Mouse (Mus musculus) hindbrain, embryonic 16.5 days (tissue): Measurements from ENCODE around the gene Zfp771. TPM values are rescaled to one million over a fixed set of nuclear protein-coding genes. Genes with fewer than 3 reads are reported as not detected.

ENCODE experiments used
- ATAC-seq: fragments of 200-750 bp; cut with Nextera tagmentation; 2 replicates; pipeline ENCODE4 v1.8.0; 2017; ENCODE audit warnings: moderate TSS enrichment, moderate library complexity
- H3K27ac ChIP-seq: fragments of 300-500 bp; sonication (generic); 2 replicates; pipeline ENCODE4 v1.5.1; 2014; ENCODE audit warnings: low read depth, mild to moderate bottlenecking, control low read depth, low read length, moderate library complexity
- H3K27me3 ChIP-seq: fragments of 300-500 bp; sonication (generic); replicated peaks from 2 replicates; pipeline ENCODE4 v1.6.1; 2014; ENCODE audit warnings: low read length; ENCODE audit not compliant: control insufficient read depth, insufficient read depth
- H3K36me3 ChIP-seq: fragments of 300-500 bp; sonication (generic); 2 replicates; pipeline ENCODE4 v1.6.1; 2014; ENCODE audit warnings: mild to moderate bottlenecking, low read length, moderate library complexity, mixed read lengths; ENCODE audit not compliant: control insufficient read depth, insufficient read depth
- H3K4me1 ChIP-seq: fragments of 300-500 bp; sonication (generic); 2 replicates; pipeline ENCODE4 v1.6.1; 2014; ENCODE audit warnings: low read depth, low read length; ENCODE audit not compliant: control insufficient read depth, insufficient read depth
- H3K4me2 ChIP-seq: fragments of 300-500 bp; sonication (generic); 2 replicates; pipeline ENCODE4 v1.6.1; 2014; ENCODE audit warnings: mild to moderate bottlenecking, low read length, control low read depth, moderate library complexity
- H3K4me3 ChIP-seq: fragments of 300-500 bp; sonication (generic); 2 replicates; pipeline ENCODE4 v1.5.1; 2014; ENCODE audit warnings: mild to moderate bottlenecking, low read length, control low read depth, moderate library complexity
- H3K9ac ChIP-seq: fragments of 300-500 bp; sonication (generic); 2 replicates; pipeline ENCODE4 v1.6.1; 2014; ENCODE audit warnings: low read depth, mild to moderate bottlenecking, control low read depth, low read length, moderate library complexity
- H3K9me3 ChIP-seq: fragments of 300-500 bp; sonication (generic); 2 replicates; pipeline ENCODE4 v1.6.1; 2014; ENCODE audit warnings: mild to moderate bottlenecking, low read length, moderate library complexity; ENCODE audit not compliant: control insufficient read depth
- WGBS: fragments of 180-500 bp; shearing (Covaris S2); extraction: QIAGEN DNeasy Blood & Tissue Kit; methylation state at CpG from one replicate; pipeline ENCODE4 v1.1.7; 2014; 5-methylcytosine and 5-hydroxymethylcytosine counted together
- polyA plus RNA-seq: library from polyadenylated mRNA; unstranded; fragments of >200 nt; fragmentation: Nextera tagmentation; extraction: Ambion mirVana; gene quantifications from 2 replicates; pipeline ENCODE4 v1.2.1, GENCODE M21; 2015

The Zfp771 gene
- polyA plus RNA-seq, 1 experiment from 2014 or later: 82.6 TPM

DNA sequence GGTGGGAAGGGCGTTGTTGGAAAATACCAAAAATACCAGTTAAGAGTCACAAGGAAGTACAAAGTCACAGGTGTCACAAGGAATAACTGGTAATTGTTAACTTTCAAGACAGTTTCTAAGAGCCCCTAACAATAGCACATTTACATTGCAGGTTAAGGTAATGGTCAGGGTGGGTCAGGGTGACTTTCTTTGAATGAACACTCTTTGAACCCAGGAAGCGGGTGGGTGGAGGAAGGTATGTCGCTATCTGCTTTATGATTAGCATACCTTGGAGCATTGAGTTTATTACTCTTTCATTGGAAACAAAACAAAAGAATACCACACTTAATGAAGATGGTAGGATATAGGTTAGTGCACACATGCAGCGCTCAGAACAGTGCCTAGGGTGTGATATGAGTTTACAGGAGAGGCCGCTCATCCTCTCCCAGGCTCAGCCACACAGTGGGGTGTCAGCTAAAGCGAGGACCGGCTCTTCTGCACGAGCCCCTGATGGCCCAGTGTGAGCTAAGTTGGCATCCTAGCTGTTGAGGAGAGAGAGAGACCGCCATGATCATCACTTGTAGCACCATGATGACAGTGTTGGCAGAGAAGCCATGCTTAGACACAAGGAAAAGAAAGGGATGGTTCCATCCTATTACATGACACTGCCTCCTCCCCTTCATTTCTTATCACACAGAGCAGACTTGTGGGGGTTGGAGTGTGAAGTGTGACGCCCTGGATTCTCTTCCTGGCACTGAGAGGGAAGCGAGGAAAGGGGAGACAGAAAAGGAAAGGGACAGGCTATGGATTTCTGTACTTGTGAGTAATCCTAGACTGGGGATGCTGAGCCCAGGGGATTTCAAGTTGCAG lies 18.7 kb upstream of the Zfp771 start:
- H3K4me1 ChIP-seq: peaks cover 5% of the 10 kb centered on the region
- no peak overlapping the region for H3K4me2 ChIP-seq
- no peaks in the 10 kb centered on the region for H3K27me3 ChIP-seq
- H3K9me3 ChIP-seq: no peaks in the 10 kb centered on the region
- 91% methylated on average over 11 of the region's 11 CpGs for WGBS
- H3K9ac ChIP-seq: no peak overlapping the region
- no peak for ATAC-seq
- no peak overlapping the region for H3K27ac ChIP-seq
- no peaks in the 10 kb centered on the region for H3K36me3 ChIP-seq
- no peak overlapping the region for H3K4me3 ChIP-seq

GRCm38 (mm10) chr7:127228615-127229303 lies 15.3 kb upstream of the Zfp771 start:
- WGBS: 66% methylated on average over 4 of the region's 4 CpGs
- ATAC-seq: no peak
- H3K27ac ChIP-seq: no peak overlapping the region
- no peak overlapping the region for H3K4me3 ChIP-seq
- H3K27me3 ChIP-seq: no peaks in the 10 kb centered on the region
- no peaks in the 10 kb centered on the region for H3K36me3 ChIP-seq
- H3K9me3 ChIP-seq: no peaks in the 10 kb centered on the region
- H3K4me1 ChIP-seq: peaks cover 20% of the 10 kb centered on the region
- H3K9ac ChIP-seq: no peak overlapping the region
- no peak overlapping the region for H3K4me2 ChIP-seq

GRCm38 (mm10) chr7:127231376-127231775 lies 12.7 kb upstream of the Zfp771 start:
- H3K4me2 ChIP-seq: peak overlapping the region; percentile 72
- peaks cover 12% of the 10 kb centered on the region for H3K36me3 ChIP-seq
- no peak overlapping the region for H3K27ac ChIP-seq
- no peak for ATAC-seq
- no peaks in the 10 kb centered on the region for H3K9me3 ChIP-seq
- H3K9ac ChIP-seq: peak overlapping the region; percentile 96; the same call in 1 of the 2 replicates
- no peaks in the 10 kb centered on the region for H3K27me3 ChIP-seq
- H3K4me3 ChIP-seq: peak overlapping the region; percentile 86
- peaks cover 31% of the 10 kb centered on the region for H3K4me1 ChIP-seq
- WGBS: 47% methylated on average over 3 of the region's 3 CpGs

DNA sequence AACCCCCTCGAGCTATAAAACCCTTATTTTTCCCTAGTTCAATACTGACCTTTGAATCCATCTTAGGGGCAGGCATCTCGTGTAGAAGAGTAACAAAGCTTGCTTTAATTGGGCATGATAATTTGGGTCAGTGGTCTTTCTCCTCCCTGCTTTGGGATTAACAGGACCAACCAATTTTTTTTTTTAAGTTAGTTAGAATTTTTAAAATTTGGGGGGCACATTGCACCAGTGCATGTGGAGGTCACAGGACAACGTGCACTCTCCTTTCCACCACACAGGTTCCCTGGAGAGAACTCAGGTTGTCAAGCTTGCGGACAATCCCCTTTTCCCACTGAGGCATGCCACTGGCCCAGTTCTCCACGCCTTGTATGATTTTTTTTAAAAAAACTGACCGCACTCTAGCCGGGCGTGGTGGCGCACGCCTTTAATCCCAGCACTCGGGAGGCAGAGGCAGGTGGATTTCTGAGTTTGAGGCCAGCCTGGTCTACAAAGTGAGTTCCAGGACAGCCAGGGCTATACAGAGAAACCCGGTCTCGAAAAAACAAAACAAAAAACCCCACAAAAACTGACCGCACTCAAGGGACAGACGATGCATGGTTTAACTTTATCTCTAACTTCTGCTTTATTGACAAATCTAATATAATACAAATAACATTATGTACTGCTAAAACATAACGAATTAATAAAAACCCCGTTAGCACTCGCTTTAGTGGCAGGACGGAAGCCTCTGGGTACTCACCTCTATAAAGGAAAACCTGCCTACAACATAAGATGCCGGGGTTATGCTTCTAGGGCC lies 12.1 kb upstream of the Zfp771 start:
- 3% methylated on average over 20 of the region's 20 CpGs for WGBS

GRCm38 (mm10) chr7:127232622-127233367 lies 11.3 kb upstream of the Zfp771 start, which contains the start of the genes Zfp553 and Sept1:
Gene Zfp553, plus strand, starts transcription at chr7:127233061.
Gene Sept1, minus strand, starts transcription at chr7:127233130.
- H3K4me1 ChIP-seq: peaks cover 31% of the 10 kb centered on the region

More for the DNA sequence above, 12.1 kb upstream of the Zfp771 start:
- Histone ChIP-seq H3K4me1 (peaks cover 31% of the 10 kb centered on the region), H3K9ac (peak overlapping the region; percentile 96), H3K27me3 (no peaks in the 10 kb centered on the region), H3K9me3 (no peaks in the 10 kb centered on the region), H3K4me3 (peak overlapping the region; percentile 86), H3K36me3 (peaks cover 19% of the 10 kb centered on the region), H3K27ac (peak overlapping the region; percentile 98), H3K4me2 (peak overlapping the region; percentile 72)
- no peak for ATAC-seq

DNA sequence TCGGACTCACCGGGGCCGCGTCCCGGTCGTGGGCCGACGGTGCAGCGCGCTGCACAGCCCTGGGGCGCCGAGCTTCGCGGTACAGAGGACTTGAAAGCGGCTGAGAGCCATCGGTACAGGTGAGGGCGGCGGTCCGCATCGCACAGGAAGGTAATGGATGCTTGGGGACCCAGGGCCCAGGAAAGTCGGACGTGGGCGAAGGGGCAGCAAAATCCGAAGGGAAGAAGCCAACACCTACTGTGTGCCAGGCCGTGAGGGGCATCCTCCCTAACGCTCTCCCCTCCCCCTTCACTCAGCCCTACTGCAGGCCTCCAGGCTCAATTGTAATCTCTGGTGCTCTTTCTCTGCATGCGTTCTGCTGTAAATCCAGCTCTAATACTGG lies 10.7 kb upstream of the Zfp771 start:
- no peaks in the 10 kb centered on the region for H3K9me3 ChIP-seq
- H3K27me3 ChIP-seq: no peaks in the 10 kb centered on the region
- peak overlapping the region; percentile 72 for H3K4me2 ChIP-seq
- peak overlapping the region; percentile 86 for H3K4me3 ChIP-seq
- peak overlapping the region; percentile 98 for H3K27ac ChIP-seq
- ATAC-seq: peak; percentile 41
- under 1% methylated on average over 27 of the region's 27 CpGs for WGBS
- peaks cover 21% of the 10 kb centered on the region for H3K36me3 ChIP-seq
- H3K9ac ChIP-seq: peak overlapping the region; percentile 96
- peaks cover 31% of the 10 kb centered on the region for H3K4me1 ChIP-seq

More at GRCm38 (mm10) chr7:127232622-127233367, 11.3 kb upstream of the Zfp771 start, which contains the start of the genes Zfp553 and Sept1:
- no peaks in the 10 kb centered on the region for H3K27me3 ChIP-seq
- H3K4me3 ChIP-seq: peak within 1 kb of the TSS; percentile 86
- peak within 1 kb of the TSS; percentile 96 for H3K9ac ChIP-seq
- peak within 1 kb of the TSS; percentile 98 for H3K27ac ChIP-seq
- peaks cover 21% of the 10 kb centered on the region for H3K36me3 ChIP-seq
- WGBS: under 1% methylated on average over 62 of the region's 64 CpGs
- H3K9me3 ChIP-seq: no peaks in the 10 kb centered on the region
- H3K4me2 ChIP-seq: peak within 1 kb of the TSS; percentile 72
- ATAC-seq: peak; percentile 93

GRCm38 (mm10) chr7:127233765-127234164 lies 10.3 kb upstream of the Zfp771 start:
- peak overlapping the region; percentile 96 for H3K9ac ChIP-seq
- no peaks in the 10 kb centered on the region for H3K9me3 ChIP-seq
- H3K27me3 ChIP-seq: no peaks in the 10 kb centered on the region
- 5% methylated on average over 9 of the region's 9 CpGs for WGBS
- H3K4me3 ChIP-seq: peak overlapping the region; percentile 86
- H3K4me2 ChIP-seq: peak overlapping the region; percentile 72
- peaks cover 31% of the 10 kb centered on the region for H3K4me1 ChIP-seq
- H3K27ac ChIP-seq: peak overlapping the region; percentile 98
- H3K36me3 ChIP-seq: peaks cover 24% of the 10 kb centered on the region
- no peak for ATAC-seq

DNA sequence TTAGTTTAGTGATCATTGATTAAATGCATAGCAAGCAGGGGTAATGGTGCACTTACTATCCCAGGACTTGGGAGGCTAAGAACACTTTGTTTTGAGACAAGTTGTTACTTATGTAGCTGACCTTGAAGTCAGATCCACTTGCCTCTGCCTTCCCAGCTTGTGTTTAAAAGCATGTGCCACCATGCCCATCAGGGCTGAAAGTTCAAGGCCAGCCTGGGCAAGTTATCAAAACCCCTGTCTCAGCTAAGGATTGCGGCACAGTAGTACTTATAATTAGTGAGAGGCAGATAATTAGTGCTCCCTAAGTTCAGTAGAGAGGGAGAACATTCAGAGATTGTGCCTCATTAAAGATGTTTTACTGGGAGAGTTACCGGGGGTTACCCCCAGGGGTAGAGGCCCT lies 9.3 kb upstream of the Zfp771 start:
- no peak overlapping the region for H3K4me3 ChIP-seq
- no peak overlapping the region for H3K27ac ChIP-seq
- no peaks in the 10 kb centered on the region for H3K27me3 ChIP-seq
- H3K36me3 ChIP-seq: peaks cover 27% of the 10 kb centered on the region
- H3K4me1 ChIP-seq: peaks cover 31% of the 10 kb centered on the region
- no peak overlapping the region for H3K9ac ChIP-seq
- WGBS: 87% methylated on average over 2 of the region's 2 CpGs
- H3K4me2 ChIP-seq: peak overlapping the region; percentile 15; the same call in 1 of the 2 replicates
- ATAC-seq: no peak
- no peaks in the 10 kb centered on the region for H3K9me3 ChIP-seq
